Mouse (Mus musculus) MEL (cell line): ENCODE results near the gene Gclc. TPM values are rescaled to one million over a fixed set of nuclear protein-coding genes. Genes with fewer than 3 reads are reported as not detected.

Experiments
- DNase-seq: peaks from one replicate; pipeline ENCODE4 v3.0.0; 2011; ENCODE audit warnings: low read depth, low spot score
- H3K27ac ChIP-seq: 2 replicates; pipeline ENCODE4 v1.5.1; 2012; ENCODE audit warnings: low read depth, mild to moderate bottlenecking, control low read depth, low read length, moderate library complexity; ENCODE audit not compliant: control insufficient read depth
- H3K27me3 ChIP-seq, 2 experiments: fragments of 150-350 bp in 1 of 2; sonication (generic) in 1 of 2; 2 replicates each; pipeline ENCODE4 v1.6.1; 2012; ENCODE audit warnings: low read length in 2 of 2, mild to moderate bottlenecking in 2 of 2, improper control_type of control experiment in 1 of 2, moderate library complexity in 1 of 2; ENCODE audit not compliant: insufficient read depth in 2 of 2, control insufficient read depth in 1 of 2
- H3K36me3 ChIP-seq, 2 experiments: 2 replicates each; pipeline ENCODE4 v1.6.1; 2012 to 2014; ENCODE audit warnings: low read length in 2 of 2, improper control_type of control experiment in 1 of 2, inconsistent platforms in 1 of 2, mild to moderate bottlenecking in 1 of 2; ENCODE audit not compliant: insufficient read depth in 2 of 2, control insufficient read depth in 1 of 2
- H3K4me1 ChIP-seq, 2 experiments: fragments of 150-350 bp in 1 of 2; sonication (generic) in 1 of 2; 2 replicates each; pipeline ENCODE4 v1.6.1; 2012; ENCODE audit warnings: low read length in 2 of 2, improper control_type of control experiment in 1 of 2, mild to moderate bottlenecking in 1 of 2; ENCODE audit not compliant: insufficient read depth in 2 of 2, control insufficient read depth in 1 of 2
- H3K4me3 ChIP-seq, 2 experiments: fragments of 150-350 bp in 1 of 2; sonication (generic) in 1 of 2; 2 replicates each; pipeline ENCODE4 v1.5.1; 2012; ENCODE audit warnings: low read depth in 2 of 2, low read length in 2 of 2, mild to moderate bottlenecking in 2 of 2, moderate library complexity in 2 of 2, control low read depth in 1 of 2, improper control_type of control experiment in 1 of 2; ENCODE audit not compliant: control insufficient read depth in 1 of 2, insufficient read depth in 1 of 2
- H3K79me2 ChIP-seq: 2 replicates; pipeline ENCODE4 v1.6.1; 2012; ENCODE audit warnings: mild to moderate bottlenecking, low read length, moderate library complexity; ENCODE audit not compliant: control insufficient read depth, poor library complexity, insufficient read depth
- H3K9ac ChIP-seq: 2 replicates; pipeline ENCODE4 v1.6.1; 2012; ENCODE audit warnings: low read depth, mild to moderate bottlenecking, control low read depth, low read length, moderate library complexity; ENCODE audit not compliant: control insufficient read depth, poor library complexity, severe bottlenecking
- H3K9me3 ChIP-seq: fragments of 150-350 bp; sonication (generic); replicated peaks from 2 replicates; pipeline ENCODE4 v1.6.1; 2012; ENCODE audit warnings: mild to moderate bottlenecking, low read length, improper control_type of control experiment, moderate library complexity; ENCODE audit not compliant: insufficient read depth
- CHD1 ChIP-seq: IDR thresholded peaks from 2 replicates; pipeline ENCODE4 v1.6.1; 2012; ENCODE audit warnings: low read depth, mild to moderate bottlenecking, inconsistent platforms, low read length, improper control_type of control experiment
- CHD2 ChIP-seq: IDR thresholded peaks from 2 replicates; pipeline ENCODE4 v1.6.1; 2011; ENCODE audit warnings: low read length, improper control_type of control experiment
- E2F4 ChIP-seq: IDR thresholded peaks from 2 replicates; pipeline ENCODE4 v1.6.1; 2011; ENCODE audit warnings: low read depth, low read length, improper control_type of control experiment, borderline replicate concordance
- EP300 ChIP-seq, 2 experiments: IDR thresholded peaks; 2 replicates each; pipeline ENCODE4 v1.6.1; 2011; ENCODE audit warnings: improper control_type of control experiment in 2 of 2, low read length in 2 of 2, low read depth in 1 of 2, mild to moderate bottlenecking in 1 of 2
- GABPA ChIP-seq: IDR thresholded peaks from 2 replicates; pipeline ENCODE4 v1.6.1; 2012; ENCODE audit warnings: low read depth, mild to moderate bottlenecking, inconsistent platforms, low read length, improper control_type of control experiment, moderate library complexity
- MAX ChIP-seq: IDR thresholded peaks from 2 replicates; pipeline ENCODE4 v1.6.1; 2011; ENCODE audit warnings: low read length, improper control_type of control experiment
- MAZ ChIP-seq: IDR thresholded peaks from 2 replicates; pipeline ENCODE4 v1.6.1; 2012; ENCODE audit warnings: low read depth, mild to moderate bottlenecking, inconsistent platforms, low read length, improper control_type of control experiment
- MEF2A ChIP-seq: IDR thresholded peaks from 2 replicates; pipeline ENCODE4 v1.6.1; 2014; ENCODE audit warnings: low read depth, mild to moderate bottlenecking, inconsistent platforms, low read length, improper control_type of control experiment; ENCODE audit not compliant: poor library complexity, insufficient replicate concordance, severe bottlenecking; ENCODE audit errors: extremely low read depth
- MXI1 ChIP-seq: IDR thresholded peaks from 2 replicates; pipeline ENCODE4 v1.6.1; 2011; ENCODE audit warnings: mild to moderate bottlenecking, low read depth, low read length, improper control_type of control experiment
- NELFE ChIP-seq: IDR thresholded peaks from 2 replicates; pipeline ENCODE4 v1.6.1; 2011; ENCODE audit warnings: low read depth, low read length, improper control_type of control experiment
- POLR2A ChIP-seq, 2 experiments: IDR thresholded peaks; 2 replicates each; pipeline ENCODE4 v1.6.1; 2011 to 2012; ENCODE audit warnings: low read length in 2 of 2, mild to moderate bottlenecking in 2 of 2, control low read depth in 1 of 2, improper control_type of control experiment in 1 of 2, low read depth in 1 of 2, moderate library complexity in 1 of 2; ENCODE audit not compliant: control insufficient read depth in 1 of 2, insufficient read depth in 1 of 2, poor library complexity in 1 of 2
- POLR2AphosphoS5 ChIP-seq: IDR thresholded peaks from 2 replicates; pipeline ENCODE4 v1.6.1; 2012; ENCODE audit warnings: low read depth, borderline replicate concordance, mild to moderate bottlenecking, inconsistent platforms, low read length, moderate library complexity, mixed read lengths
- RCOR1 ChIP-seq: IDR thresholded peaks from 2 replicates; pipeline ENCODE4 v1.6.1; 2012; ENCODE audit warnings: low read depth, mild to moderate bottlenecking, inconsistent platforms, low read length, improper control_type of control experiment
- SIN3A ChIP-seq: IDR thresholded peaks from 2 replicates; pipeline ENCODE4 v1.6.1; 2012; ENCODE audit warnings: low read length, improper control_type of control experiment, inconsistent platforms
- TCF12 ChIP-seq: IDR thresholded peaks from 2 replicates; pipeline ENCODE4 v1.6.1; 2014; ENCODE audit warnings: low read depth, mild to moderate bottlenecking, inconsistent platforms, low read length, improper control_type of control experiment, moderate library complexity
- ZMIZ1 ChIP-seq: IDR thresholded peaks from 2 replicates; pipeline ENCODE4 v1.6.1; 2012; ENCODE audit warnings: low read depth, mild to moderate bottlenecking, inconsistent platforms, low read length, improper control_type of control experiment, moderate library complexity
- ZNF384 ChIP-seq: IDR thresholded peaks from 2 replicates; pipeline ENCODE4 v1.6.1; 2012; ENCODE audit warnings: low read depth, mild to moderate bottlenecking, inconsistent platforms, low read length, improper control_type of control experiment
- polyA plus RNA-seq, 2 experiments: library from polyadenylated mRNA; stranded (reverse) in 1 of 2; unstranded in 1 of 2; fragments of >175 nt in 1 of 2; fragments of >200 nt in 1 of 2; gene quantifications; 2 replicates each; pipeline versions ENCODE4 v1.2.1 to v1.2.4; 2012; ENCODE audit warnings: low replicate concordance in 2 of 2, low read depth in 1 of 2; ENCODE audit not compliant: insufficient read length in 2 of 2, insufficient read depth in 1 of 2, missing spikeins in 1 of 2
- total RNA-seq: library from RNA; depleted of rRNA; stranded (reverse); fragments of 300-350 nt; gene quantifications from 2 replicates; pipeline ENCODE4 v1.2.3, GENCODE M21; 2012

Gclc gene
- total and polyA plus RNA-seq, 3 experiments: 22.6 to 84.8 (median 50.4) TPM

- Histone ChIP-seq H3K27ac (no peak overlapping the region), H3K4me1 (no peaks in the 10 kb centered on the region), H3K9ac (no peak overlapping the region)
- TF ChIP-seq MAX: no peak
- TF ChIP-seq CHD1: no peak
- no peak for TF ChIP-seq ZNF384
- no peak for TF ChIP-seq ZMIZ1
- TF ChIP-seq RCOR1: no peak
- TF ChIP-seq CHD2: no peak
- TF ChIP-seq MAZ: no peak
- no peak for TF ChIP-seq GABPA
- no peak for TF ChIP-seq MXI1
- no peak for TF ChIP-seq MEF2A
- TF ChIP-seq SIN3A: no peak
- TF ChIP-seq POLR2A (IDR thresholded peaks at IDR 0.05; ENCODE audit: control insufficient read depth in 1 of 2, insufficient read depth in 1 of 2, low read depth in 1 of 2, low read length in 2 of 2, poor library complexity in 1 of 2): no peak
- TF ChIP-seq EP300 (IDR thresholded peaks at IDR 0.05; ENCODE audit: low read depth in 1 of 2, low read length in 2 of 2): no peak
- no peak for TF ChIP-seq POLR2AphosphoS5
- TF ChIP-seq TCF12: no peak
- no peak for TF ChIP-seq E2F4
- TF ChIP-seq, all 39 proteins: peak for 0
- H3K79me2 ChIP-seq: no peaks in the 10 kb centered on the region
- H3K36me3 ChIP-seq: no peaks in the 10 kb centered on the region
- peaks cover 4 to 7% of the 10 kb centered on the region in 2 experiments; a peak in 3 of 4 replicates for H3K27me3 ChIP-seq
- DNase-seq: no peak
- no peaks in the 10 kb centered on the region for H3K9me3 ChIP-seq
- no peak overlapping the region for H3K4me3 ChIP-seq
Observed at GRCm38 (mm10) chr9:77722381-77722780, 32.0 kb upstream of the Gclc start.

DNA sequence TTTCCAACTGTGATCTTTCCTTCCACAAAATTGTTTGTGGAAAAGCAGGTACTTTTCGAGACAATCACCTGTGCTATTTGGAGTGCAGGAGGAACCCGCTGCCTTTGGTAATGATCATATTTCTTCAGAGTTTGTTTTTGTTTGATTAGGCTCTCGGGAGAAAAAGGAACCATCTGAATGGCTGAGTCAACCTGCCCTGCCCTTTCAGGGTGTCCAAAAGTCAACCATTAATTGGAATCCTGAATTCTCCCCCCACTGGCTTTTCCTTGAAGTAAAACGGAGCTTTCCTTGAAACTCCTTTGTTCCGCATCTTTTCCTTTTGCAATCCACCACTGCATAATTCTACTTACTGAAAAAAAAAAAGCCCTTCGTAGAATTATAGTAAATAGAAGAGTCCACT is 30.1 kb upstream of the Gclc start:
- Histone ChIP-seq H3K9ac (no peak overlapping the region), H3K4me3 (no peak overlapping the region), H3K27me3 (peaks cover 3 to 7% of the 10 kb centered on the region in 2 experiments; a peak in 3 of 4 replicates), H3K27ac (no peak overlapping the region), H3K79me2 (no peaks in the 10 kb centered on the region), H3K4me1 (no peaks in the 10 kb centered on the region), H3K36me3 (no peaks in the 10 kb centered on the region), H3K9me3 (no peaks in the 10 kb centered on the region)
- DNase-seq: no peak
- no peak for TF ChIP-seq NELFE
- no peak for TF ChIP-seq MXI1
- TF ChIP-seq E2F4: no peak
